Comparison of ENCODE assay signal across 9 mouse cellular contexts in the genomic region with DNA sequence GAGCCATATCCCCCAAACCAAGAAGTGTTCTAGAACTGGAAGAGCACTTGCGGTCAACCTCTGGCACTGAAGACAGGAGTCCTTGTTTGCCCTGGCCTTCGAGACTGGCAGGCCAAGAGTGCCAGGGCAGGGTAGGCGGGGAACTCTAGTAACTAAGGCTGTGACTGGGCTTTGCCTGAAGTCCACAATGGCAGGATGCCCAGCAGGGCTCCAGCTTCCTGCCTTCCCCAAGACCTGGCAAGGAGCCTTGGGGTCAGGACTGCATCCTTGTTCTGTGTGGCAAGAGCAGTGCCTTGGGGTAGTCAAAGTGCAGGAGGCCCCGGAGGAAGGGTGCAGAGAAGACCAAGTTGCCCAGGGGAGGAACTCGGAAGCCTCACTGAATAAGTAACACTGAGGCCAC. TPM values are rescaled to one million over a fixed set of nuclear protein-coding genes. Genes with fewer than 3 reads are reported as not detected.
DNase-seq lines count a peak whose midpoint lies in the region; ATAC-seq and TF ChIP-seq lines count a peak whose summit lies in the region.
"Had no signal": no experiment of that assay in that cellular context is flagged by ENCODE, and none has a peak within 500 bp of the region (broad histone marks: within the 10 kb centered on the region; RNA-seq: fewer than 3 reads in every experiment).

No protein-coding gene starts in this region.

- H3K79me2 ChIP-seq in heart, adult 2 months (replicated peaks; ENCODE audit: control insufficient read depth, insufficient read depth, low read length), result no peaks in the 10 kb centered on the region

- no peaks in the 10 kb centered on the region for H3K27me3 ChIP-seq in heart, adult 2 months (ENCODE audit: control insufficient read depth, insufficient read depth, low read length)
- H3K27me3 ChIP-seq in heart, embryonic 11.5 days (ENCODE audit: control insufficient read depth, insufficient read depth, low read length), result no peaks in the 10 kb centered on the region
- H3K27me3 ChIP-seq in forebrain, embryonic 14.5 days (replicated peaks; ENCODE audit: control insufficient read depth, insufficient read depth, low read length), result no peaks in the 10 kb centered on the region

- H3K36me3 ChIP-seq in heart, adult 2 months (ENCODE audit: control insufficient read depth, insufficient read depth, low read length), result no peaks in the 10 kb centered on the region
- 0 out of 2 replicates have a peak, but pooled peaks cover 5% of the 10 kb centered on the region for H3K36me3 ChIP-seq in heart, embryonic 11.5 days (ENCODE audit: control insufficient read depth, insufficient read depth, low read length)
- H3K36me3 ChIP-seq in forebrain, embryonic 14.5 days (ENCODE audit: control insufficient read depth, insufficient read depth, low read length), result peaks cover 15% of the 10 kb centered on the region; the same call in 1 of the 2 replicates

- DNase-seq in heart, adult 2 months, result peak; percentile 69 to 84
- peak; percentile 45 to 65 for DNase-seq in cerebellum, postnatal 14 days
- DNase-seq in heart, postnatal 14 days, result peak; percentile 73 to 79
- peak; percentile 43 to 59 for DNase-seq in left cerebral cortex, postnatal 36 days (ENCODE audit: low spot score in 2 of 2)
- peak; percentile 62 for DNase-seq in right cerebral cortex, postnatal 4 days
- DNase-seq in urinary bladder, postnatal 25 days (ENCODE audit: low spot score), result no peak
- DNase-seq in forebrain, embryonic 14.5 days (ENCODE audit: low spot score), result no peak

- peak overlapping the region; percentile 28 for H3K27ac ChIP-seq in heart, adult 2 months
- no peak overlapping the region for H3K27ac ChIP-seq in heart, embryonic 11.5 days (ENCODE audit: low read depth, low read length)
- no peak overlapping the region for H3K27ac ChIP-seq in forebrain, embryonic 14.5 days (ENCODE audit: low read depth, low read length)

- intact Hi-C loops in heart, adult 2 months (cut with DNase I), result no loop called here
- intact Hi-C loops in heart, postnatal 14 days (cut with DNase I), result no loop called here
- intact Hi-C loops in left cerebral cortex, postnatal 36 days (cut with DNase I), result no loop called here

- H3K4me3 ChIP-seq in heart, adult 2 months, result no peak overlapping the region
- H3K4me3 ChIP-seq in heart, embryonic 11.5 days (ENCODE audit: low read depth, low read length), result no peak overlapping the region
- no peak overlapping the region for H3K4me3 ChIP-seq in forebrain, embryonic 14.5 days (ENCODE audit: low read depth, low read length)

- H3K9me3 ChIP-seq in heart, embryonic 11.5 days (replicated peaks; ENCODE audit: control insufficient read depth, low read length), result no peaks in the 10 kb centered on the region
- H3K9me3 ChIP-seq in forebrain, embryonic 14.5 days (replicated peaks; ENCODE audit: control insufficient read depth, low read length), result no peaks in the 10 kb centered on the region

- TF ChIP-seq EP300 in heart, adult 2 months (IDR thresholded peaks at IDR 0.05; ENCODE audit: insufficient read depth, low read depth, low read length), result peak; percentile 31; the same call in 1 of the 2 replicates

- H3K9ac ChIP-seq in heart, adult 2 months (ENCODE audit: low read depth, low read length), result no peak overlapping the region
- no peak overlapping the region for H3K9ac ChIP-seq in heart, embryonic 11.5 days (ENCODE audit: low read depth, low read length)
- H3K9ac ChIP-seq in forebrain, embryonic 14.5 days (ENCODE audit: low read length), result no peak overlapping the region

- 0 out of 2 replicates have a peak, but pooled peaks have one; percentile 13 for TF ChIP-seq POLR2A in heart, adult 2 months (IDR thresholded peaks at IDR 0.05; ENCODE audit: insufficient read depth, low read depth, low read length)

- H3K4me1 ChIP-seq in heart, adult 2 months (ENCODE audit: control insufficient read depth, insufficient read depth, low read length), result peaks cover 1% of the 10 kb centered on the region; the same call in 1 of the 2 replicates
- peaks cover 5% of the 10 kb centered on the region; the same call in 1 of the 2 replicates for H3K4me1 ChIP-seq in heart, embryonic 11.5 days (ENCODE audit: control insufficient read depth, insufficient read depth, low read length)
- H3K4me1 ChIP-seq in forebrain, embryonic 14.5 days (ENCODE audit: control insufficient read depth, insufficient read depth, low read length), result no peaks in the 10 kb centered on the region

- 32% methylated on average over 5 of the region's 5 CpGs for WGBS in heart, adult 2 months
- 76% methylated on average over 5 of the region's 5 CpGs for WGBS in heart, embryonic 11.5 days (ENCODE audit: insufficient replicate concordance)
- 74% methylated on average over 5 of the region's 5 CpGs for WGBS in forebrain, embryonic 14.5 days

- no peak for TF ChIP-seq CTCF in heart, adult 2 months (IDR thresholded peaks at IDR 0.05)

- ATAC-seq in heart, embryonic 11.5 days (replicated peaks; ENCODE audit: insufficient number of reproducible peaks, low FRiP score, low TSS enrichment), result no peak
- ATAC-seq in forebrain, embryonic 14.5 days, result no peak

- H3K4me2 ChIP-seq in heart, embryonic 11.5 days, result no peak overlapping the region
- H3K4me2 ChIP-seq in forebrain, embryonic 14.5 days (ENCODE audit: low read length), result no peak overlapping the region

RNA-seq across cellular contexts. Expression of a gene that starts 8.0 kb away (rescaled TPM):
- 10 to 100 TPM; 32.6 to 47.8 TPM for total RNA-seq in heart, adult 2 months (2021)
- polyA plus RNA-seq in heart, adult 2 months (2012; rRNA removed), result 29.1 and 52.6 TPM in 2 replicates
- 11.9 and 12.2 TPM in 2 replicates for polyA plus RNA-seq in heart, embryonic 11.5 days (2014; fragmentation: Nextera tagmentation; extraction: Ambion mirVana)
- 10 to 100 TPM; 38.2 to 44.4 TPM for total RNA-seq in heart, postnatal 14 days (2021)
- 10 to 100 TPM; 23.7 to 26.4 TPM for total RNA-seq in left cerebral cortex, postnatal 36 days (2021)
- 29.3 and 35.8 TPM in 2 replicates for polyA plus RNA-seq in forebrain, embryonic 14.5 days (2014; fragmentation: Nextera tagmentation; extraction: Ambion mirVana)

RNA-seq across cellular contexts. Expression of a gene that starts 8.1 kb away (rescaled TPM):
- under 1 TPM; 0.57 to 0.81 TPM for total RNA-seq in heart, adult 2 months (2021)
- 0.57 and 0.76 TPM in 2 replicates for polyA plus RNA-seq in heart, adult 2 months (2012; rRNA removed)
- not detected in 2 replicates for polyA plus RNA-seq in heart, embryonic 11.5 days (2014; fragmentation: Nextera tagmentation; extraction: Ambion mirVana)
- total RNA-seq in heart, postnatal 14 days (2021), result under 1 TPM; 0.74 to 0.90 TPM
- under 1 TPM; 0.32 to 0.70 TPM for total RNA-seq in left cerebral cortex, postnatal 36 days (2021)
- polyA plus RNA-seq in forebrain, embryonic 14.5 days (2014; fragmentation: Nextera tagmentation; extraction: Ambion mirVana), result 0.16 and 0.36 TPM in 2 replicates

RNA-seq across cellular contexts. Expression of a gene that starts 11.4 kb away (rescaled TPM):
- 1 to 10 TPM; 3.9 to 6.9 TPM for total RNA-seq in heart, adult 2 months (2021)
- polyA plus RNA-seq in heart, adult 2 months (2012; rRNA removed), result 4.5 and 6.3 TPM in 2 replicates
- 2.9 and 3.0 TPM in 2 replicates for polyA plus RNA-seq in heart, embryonic 11.5 days (2014; fragmentation: Nextera tagmentation; extraction: Ambion mirVana)
- 1 to 10 TPM; 4.9 to 5.6 TPM for total RNA-seq in heart, postnatal 14 days (2021)
- 10 to 100 TPM; 18.5 to 23.0 TPM for total RNA-seq in left cerebral cortex, postnatal 36 days (2021)
- 8.0 and 10.6 TPM in 2 replicates for polyA plus RNA-seq in forebrain, embryonic 14.5 days (2014; fragmentation: Nextera tagmentation; extraction: Ambion mirVana)

RNA-seq across cellular contexts. Expression of a gene that starts 28.9 kb away (rescaled TPM):
- 10 to 100 TPM; 41.3 to 42.9 TPM for total RNA-seq in heart, adult 2 months (2021)
- 69.4 and 90.6 TPM in 2 replicates for polyA plus RNA-seq in heart, adult 2 months (2012; rRNA removed)
- polyA plus RNA-seq in heart, embryonic 11.5 days (2014; fragmentation: Nextera tagmentation; extraction: Ambion mirVana), result 71.2 and 72.5 TPM in 2 replicates
- 10 to 100 TPM; 44.5 to 54.0 TPM for total RNA-seq in heart, postnatal 14 days (2021)
- 10 to 100 TPM; 18.2 to 20.0 TPM for total RNA-seq in left cerebral cortex, postnatal 36 days (2021)
- 19.7 TPM in 2 replicates for polyA plus RNA-seq in forebrain, embryonic 14.5 days (2014; fragmentation: Nextera tagmentation; extraction: Ambion mirVana)

RNA-seq across cellular contexts. Expression of a gene that starts 39.3 kb away (rescaled TPM):
- total RNA-seq in heart, adult 2 months (2021), result 10 to 100 TPM; 12.9 to 16.2 TPM
- polyA plus RNA-seq in heart, adult 2 months (2012; rRNA removed), result 10.9 and 14.2 TPM in 2 replicates
- 0.13 and 0.23 TPM in 2 replicates for polyA plus RNA-seq in heart, embryonic 11.5 days (2014; fragmentation: Nextera tagmentation; extraction: Ambion mirVana)
- total RNA-seq in heart, postnatal 14 days (2021), result 1 to 10 TPM; 6.7 to 8.5 TPM
- 100 to 1,000 TPM; 128 to 164 TPM for total RNA-seq in left cerebral cortex, postnatal 36 days (2021)
- polyA plus RNA-seq in forebrain, embryonic 14.5 days (2014; fragmentation: Nextera tagmentation; extraction: Ambion mirVana), result 7.4 and 11.1 TPM in 2 replicates
- total RNA-seq: neutrophil, adult 5-6 weeks had no signal

Comparison
In these comparisons a context has a peak if more than half of its experiments do, and no peak if none do; other contexts are left out.
1. DNase-seq: peak in heart, adult 2 months (2 of 2), cerebellum, postnatal 14 days (2 of 2), heart, postnatal 14 days (2 of 2), left cerebral cortex, postnatal 36 days (2 of 2) and right cerebral cortex, postnatal 4 days (single experiment); none in urinary bladder, postnatal 25 days (single experiment) and forebrain, embryonic 14.5 days (single experiment).